Mouse (Mus musculus) MN1 (cell line): ENCODE results near the gene Wnt10b.

Source experiments
- DNase-seq: peaks from one replicate; pipeline ENCODE4 v3.0.0-alpha.2; 2016; ENCODE audit warnings: low spot score

Gene Wnt10b

DNA sequence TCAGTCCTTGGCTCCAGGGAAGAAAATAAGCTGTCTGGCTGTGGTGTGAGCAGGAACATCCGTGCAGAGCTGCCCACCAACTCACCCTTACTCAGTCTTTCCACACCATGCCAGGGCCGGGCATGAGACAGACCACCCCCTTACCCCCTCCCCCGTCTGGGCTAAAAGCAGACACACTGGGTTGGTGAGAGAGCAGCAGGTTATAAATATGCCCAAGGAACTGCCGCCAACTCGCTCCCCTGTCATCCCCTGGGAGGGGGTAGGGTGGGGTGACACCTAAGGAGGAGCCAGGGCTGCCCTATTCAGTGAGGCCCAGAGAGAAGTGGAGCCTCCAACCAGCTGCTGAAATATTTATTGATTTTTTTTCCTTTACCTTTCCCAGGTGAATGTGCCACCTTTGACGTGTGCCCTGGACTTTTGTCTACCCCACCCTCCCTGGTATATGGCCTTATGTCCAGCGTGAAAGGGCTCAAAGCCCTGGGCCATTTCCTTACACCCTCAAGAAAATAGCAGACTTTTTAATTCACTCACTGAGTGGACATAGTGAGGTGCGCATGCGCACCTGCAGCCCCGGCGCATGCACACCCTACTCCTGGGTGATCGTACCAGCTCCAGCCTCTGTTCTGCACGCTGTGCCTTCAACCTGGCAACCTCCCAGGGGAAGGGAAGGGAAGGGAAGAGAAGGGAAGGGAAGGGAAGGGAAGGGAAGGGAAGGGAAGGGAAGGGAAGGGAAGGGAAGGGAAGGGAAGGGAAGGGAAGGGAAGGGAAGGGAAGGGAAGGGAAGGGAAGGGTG is 19.0 kb upstream of the Wnt10b start:
- DNase-seq: peak; percentile 64

DNA sequence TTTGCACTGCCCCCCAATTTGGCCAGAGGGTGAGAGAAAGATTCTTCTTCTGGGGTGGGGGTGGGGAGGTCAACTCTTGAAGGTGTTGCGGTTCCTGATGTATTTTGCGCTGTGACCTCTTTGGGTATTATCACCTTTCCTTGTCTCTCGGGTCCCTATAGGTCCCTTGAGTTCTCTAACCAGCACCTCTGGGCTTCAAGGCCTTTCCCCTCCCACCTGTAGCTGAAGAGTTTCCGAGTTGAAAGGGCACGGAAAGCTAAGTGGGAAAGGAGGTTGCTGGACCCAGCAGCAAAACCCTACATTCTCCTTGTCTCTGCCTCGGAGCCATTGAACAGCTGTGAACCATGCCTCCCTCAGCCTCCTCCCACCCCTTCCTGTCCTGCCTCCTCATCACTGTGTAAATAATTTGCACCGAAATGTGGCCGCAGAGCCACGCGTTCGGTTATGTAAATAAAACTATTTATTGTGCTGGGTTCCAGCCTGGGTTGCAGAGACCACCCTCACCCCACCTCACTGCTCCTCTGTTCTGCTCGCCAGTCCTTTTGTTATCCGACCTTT is 15.3 kb upstream of the Wnt10b start:
- DNase-seq: no peak

DNA sequence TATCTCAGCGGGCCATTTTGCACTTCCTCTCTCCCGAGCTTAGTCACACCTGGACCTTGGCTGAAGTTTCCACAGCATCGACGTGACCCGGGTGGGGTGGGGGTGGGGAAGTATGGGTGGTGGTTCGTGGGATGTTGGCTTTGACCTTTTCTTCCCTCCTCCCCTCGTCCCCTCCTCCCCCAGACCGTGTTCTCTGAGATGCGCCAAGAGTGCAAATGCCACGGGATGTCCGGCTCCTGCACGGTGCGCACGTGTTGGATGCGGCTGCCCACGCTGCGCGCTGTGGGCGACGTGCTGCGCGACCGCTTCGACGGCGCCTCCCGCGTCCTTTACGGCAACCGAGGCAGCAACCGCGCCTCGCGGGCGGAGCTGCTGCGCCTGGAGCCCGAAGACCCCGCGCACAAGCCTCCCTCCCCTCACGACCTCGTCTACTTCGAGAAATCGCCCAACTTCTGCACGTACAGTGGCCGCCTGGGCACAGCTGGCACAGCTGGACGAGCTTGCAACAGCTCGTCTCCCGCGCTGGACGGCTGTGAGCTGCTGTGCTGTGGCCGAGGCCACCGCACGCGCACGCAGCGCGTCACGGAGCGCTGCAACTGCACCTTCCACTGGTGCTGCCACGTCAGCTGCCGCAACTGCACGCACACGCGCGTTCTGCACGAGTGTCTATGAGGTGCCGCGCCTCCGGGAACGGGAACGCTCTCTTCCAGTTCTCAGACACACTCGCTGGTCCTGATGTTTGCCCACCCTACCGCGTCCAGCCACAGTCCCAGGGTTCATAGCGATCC is 14.5 kb upstream of the Wnt10b start:
- DNase-seq: no peak

DNA sequence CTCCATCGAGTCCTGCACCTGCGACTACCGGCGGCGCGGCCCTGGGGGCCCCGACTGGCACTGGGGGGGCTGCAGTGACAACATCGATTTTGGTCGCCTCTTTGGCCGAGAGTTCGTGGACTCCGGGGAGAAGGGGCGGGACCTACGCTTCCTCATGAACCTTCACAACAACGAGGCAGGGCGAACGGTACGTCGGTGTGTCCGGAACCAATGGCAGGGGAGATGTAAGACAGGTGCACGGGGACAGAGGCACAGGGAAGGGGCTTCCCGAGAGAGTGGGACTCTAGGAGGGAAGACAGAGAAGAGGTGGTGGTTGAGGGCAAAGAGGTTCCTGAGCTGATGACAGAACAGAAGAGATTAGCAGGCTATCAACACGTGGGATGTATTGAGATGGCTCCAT is 13.8 kb upstream of the Wnt10b start:
- DNase-seq: no peak

DNA sequence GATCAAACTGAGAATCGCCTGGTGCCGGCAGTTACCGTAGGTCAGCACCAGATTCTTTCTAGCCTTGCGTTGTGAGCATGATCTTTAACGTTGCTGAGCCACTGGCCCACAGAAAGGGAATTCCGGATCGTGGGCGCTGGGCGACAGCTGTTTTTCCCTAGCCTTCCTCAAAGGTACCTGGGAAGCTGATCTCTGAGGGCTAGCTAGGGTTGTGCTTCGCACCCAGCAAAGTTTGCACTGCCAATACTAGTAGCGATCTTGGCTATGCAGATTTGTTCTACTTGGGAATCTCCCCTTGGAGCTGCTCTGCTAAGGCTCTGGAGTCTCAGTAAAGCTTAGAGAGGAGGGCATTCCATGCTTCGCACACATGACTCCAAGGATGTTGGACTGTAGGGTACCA is 13.3 kb upstream of the Wnt10b start:
- no peak for DNase-seq

DNA sequence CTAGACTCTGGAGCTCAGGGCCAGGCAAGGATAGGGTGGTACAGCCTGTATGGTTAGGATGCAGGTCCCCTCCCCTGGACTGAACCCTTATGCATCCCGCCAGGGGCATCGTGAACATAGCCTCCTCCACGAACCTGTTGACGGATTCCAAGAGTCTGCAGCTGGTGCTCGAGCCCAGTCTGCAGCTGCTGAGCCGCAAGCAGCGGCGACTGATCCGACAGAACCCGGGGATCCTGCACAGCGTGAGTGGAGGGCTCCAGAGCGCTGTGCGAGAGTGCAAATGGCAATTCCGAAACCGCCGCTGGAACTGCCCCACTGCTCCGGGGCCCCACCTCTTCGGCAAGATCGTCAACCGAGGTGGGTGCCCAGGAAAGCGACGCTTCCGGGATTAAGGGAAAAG is 12.8 kb upstream of the Wnt10b start:
- no peak for DNase-seq

DNA sequence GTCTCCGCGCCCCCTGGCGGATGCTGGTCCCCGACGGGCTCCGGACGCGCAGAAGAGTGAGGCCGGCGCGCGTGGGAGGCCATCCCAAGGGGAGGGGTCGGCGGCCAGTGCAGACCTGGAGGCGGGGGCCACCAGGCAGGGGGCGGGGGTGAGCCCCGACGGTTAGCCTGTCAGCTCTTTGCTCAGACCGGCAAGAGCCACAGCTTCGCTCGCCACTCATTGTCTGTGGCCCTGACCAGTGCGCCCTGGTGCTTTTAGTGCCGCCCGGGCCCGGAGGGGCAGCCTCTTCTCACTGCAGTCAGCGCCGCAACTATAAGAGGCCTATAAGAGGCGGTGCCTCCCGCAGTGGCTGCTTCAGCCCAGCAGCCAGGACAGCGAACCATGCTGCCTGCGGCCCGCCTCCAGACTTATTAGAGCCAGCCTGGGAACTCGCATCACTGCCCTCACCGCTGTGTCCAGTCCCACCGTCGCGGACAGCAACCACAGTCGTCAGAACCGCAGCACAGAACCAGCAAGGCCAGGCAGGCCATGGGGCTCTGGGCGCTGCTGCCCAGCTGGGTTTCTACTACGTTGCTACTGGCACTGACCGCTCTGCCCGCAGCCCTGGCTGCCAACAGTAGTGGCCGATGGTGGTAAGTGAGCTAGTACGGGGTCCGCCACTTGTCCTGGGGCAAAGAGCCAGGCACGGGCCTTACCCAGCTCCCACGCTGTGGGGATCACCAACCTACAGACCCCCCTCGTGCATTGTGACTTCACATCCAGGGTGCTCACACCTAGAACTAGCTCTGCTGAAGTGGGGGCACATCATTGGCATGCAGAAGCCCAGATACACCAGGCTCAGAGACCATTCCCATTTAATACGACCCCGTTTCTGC is 11.9 kb upstream of the Wnt10b start, which contains the start of gene Wnt1:
Gene Wnt1, plus strand, starts transcription at position 197 of the 875 bp plus-strand sequence.
- peak; percentile 86 for DNase-seq

DNA sequence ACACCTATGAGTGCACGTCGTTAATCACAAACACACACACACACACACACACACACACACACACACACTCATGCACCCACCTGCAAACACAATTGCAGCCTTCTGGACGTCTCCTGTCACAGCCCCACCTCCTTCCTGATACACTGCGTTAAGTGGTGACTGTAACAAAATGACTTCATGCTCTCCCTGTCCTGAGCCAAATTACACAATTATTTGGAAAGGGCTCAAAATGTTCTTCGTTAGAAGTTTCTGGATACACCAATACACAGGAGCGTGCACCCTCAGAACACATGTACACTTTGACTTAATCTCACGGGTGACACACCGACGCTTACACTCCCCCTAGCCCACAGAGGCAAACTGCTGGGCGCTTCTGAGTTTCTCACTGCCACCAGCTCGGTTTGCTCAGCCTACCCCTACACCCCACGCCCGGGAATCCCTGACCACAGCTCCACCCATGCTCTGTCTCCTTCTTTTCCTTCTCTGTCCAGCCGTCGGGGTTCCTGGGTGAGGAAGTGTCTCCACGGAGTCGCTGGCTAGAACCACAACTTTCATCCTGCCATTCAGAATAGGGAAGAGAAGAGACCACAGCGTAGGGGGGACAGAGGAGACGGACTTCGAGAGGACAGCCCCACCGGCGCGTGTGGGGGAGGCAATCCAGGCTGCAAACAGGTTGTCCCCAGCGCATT is 11.2 kb upstream of the Wnt10b start:
- DNase-seq: no peak

DNA sequence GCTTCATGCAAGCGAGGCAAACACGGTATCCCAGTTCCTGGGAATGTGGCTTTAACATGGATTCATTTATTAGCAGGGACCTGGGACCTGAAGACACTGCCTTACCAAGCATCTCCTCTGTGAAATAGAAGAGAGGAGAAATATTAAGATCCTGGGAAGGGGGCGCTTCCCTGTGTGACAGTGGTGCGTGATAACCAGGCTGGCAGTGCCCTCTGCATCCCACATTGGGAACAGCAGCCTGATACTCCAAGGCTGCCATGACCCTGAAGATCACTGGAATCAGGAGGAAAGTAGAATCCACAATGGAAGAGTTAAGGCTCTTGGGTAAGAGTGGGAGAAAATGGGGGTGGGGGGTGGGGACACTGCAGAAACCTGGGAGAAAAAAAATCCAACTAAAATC is 10.0 kb upstream of the Wnt10b start:
- peak; percentile 76 for DNase-seq

DNA sequence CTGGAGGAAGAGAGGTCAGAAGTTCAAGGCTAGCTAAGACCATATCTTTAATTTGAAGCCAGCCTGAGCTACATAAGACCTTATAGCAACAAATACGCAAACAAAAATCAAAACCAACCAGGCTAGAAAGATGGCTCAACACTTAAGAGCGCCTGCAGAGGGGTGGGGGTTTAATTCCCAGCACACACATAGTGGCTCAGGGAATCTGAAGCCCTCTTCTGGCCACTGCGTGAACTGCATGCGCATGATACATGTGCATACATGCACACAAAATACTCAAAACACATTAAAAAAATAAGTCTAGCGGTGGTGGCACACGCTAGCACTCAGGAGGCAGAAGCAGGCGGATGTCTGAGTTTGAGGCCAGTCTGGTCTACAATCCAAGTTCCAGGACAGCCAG is 7.8 kb upstream of the Wnt10b start:
- DNase-seq: no peak

DNA sequence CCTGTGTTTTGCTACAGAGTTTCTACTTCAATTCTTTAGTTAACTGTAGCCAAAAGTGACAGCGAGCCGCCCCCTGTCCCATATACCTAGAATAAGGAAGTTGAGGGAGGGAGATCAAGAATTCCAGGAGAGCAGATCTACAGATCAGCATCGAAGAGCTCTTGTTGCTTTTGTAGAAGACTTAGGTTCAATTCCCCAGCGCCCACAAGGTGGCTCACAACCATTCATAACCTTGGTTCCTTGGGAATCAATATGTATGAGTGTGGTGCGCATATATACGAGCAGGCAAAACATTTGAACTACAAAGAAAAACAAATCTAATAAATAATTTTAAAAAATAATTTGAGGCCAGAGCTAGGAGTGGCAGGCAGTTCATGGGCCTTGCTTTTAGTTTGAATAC is 3.2 kb upstream of the Wnt10b start:
- DNase-seq: peak; percentile 57

DNA sequence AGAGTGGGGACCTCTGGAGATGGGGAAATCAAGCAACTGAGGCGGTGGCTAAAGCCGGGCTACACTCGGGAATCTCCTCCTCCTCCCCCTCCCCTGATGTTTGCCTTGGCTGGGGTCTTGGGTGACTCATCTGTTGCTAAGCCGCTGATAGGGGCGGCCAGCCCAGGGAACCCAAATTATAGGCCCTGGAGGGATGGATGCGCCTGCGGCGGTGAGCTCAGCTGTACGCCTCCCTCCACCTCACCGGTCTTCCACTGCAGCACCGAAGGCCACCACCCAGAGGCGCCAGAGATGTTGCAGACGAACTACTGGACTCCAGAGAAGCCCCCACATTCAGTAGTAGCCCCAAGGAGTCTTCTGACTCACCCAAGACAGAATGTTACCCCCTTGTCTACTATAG is 2.6 kb upstream of the Wnt10b start:
- DNase-seq: peak; percentile 82

DNA sequence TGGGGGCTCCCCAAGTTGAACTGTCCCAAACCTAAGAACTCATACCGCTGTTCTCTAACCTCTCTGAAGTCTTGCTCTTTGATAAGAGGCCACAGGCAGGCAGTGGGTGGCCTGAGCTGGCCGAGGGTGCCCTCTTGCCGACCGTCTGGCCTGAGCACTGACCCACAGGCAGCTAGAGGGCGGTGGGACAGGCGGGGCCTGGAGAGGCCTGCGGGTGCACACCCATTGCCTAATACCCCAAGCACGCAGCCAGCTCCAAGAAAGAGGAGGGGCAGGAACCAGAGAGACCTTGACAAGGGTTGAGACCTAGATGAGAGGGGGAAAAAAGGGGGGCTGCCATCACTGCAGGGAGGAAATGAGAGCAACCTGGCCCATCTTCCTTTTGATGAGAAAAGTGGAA is 2.1 kb upstream of the Wnt10b start:
- DNase-seq: peak; percentile 71

DNA sequence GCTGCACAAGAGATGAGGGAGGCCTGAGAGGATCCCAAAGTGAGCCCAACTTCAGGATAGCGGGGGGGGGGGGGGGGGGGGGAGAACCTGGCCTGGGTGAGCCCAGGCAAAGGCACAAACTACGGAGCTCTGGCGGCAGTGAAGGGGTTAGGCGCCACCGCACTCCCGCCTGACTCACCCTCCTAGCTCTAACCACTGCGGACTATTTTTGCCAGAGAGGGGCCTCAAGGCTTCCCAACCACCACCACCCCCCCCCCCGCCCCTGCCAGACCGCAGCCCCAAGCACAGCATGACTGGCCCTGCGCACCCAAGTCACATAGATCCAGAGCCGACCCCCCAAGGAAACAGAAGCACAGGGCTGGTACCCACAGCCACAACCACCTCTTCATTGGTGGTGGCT is 856 bp upstream of the Wnt10b start:
- DNase-seq: no peak

DNA sequence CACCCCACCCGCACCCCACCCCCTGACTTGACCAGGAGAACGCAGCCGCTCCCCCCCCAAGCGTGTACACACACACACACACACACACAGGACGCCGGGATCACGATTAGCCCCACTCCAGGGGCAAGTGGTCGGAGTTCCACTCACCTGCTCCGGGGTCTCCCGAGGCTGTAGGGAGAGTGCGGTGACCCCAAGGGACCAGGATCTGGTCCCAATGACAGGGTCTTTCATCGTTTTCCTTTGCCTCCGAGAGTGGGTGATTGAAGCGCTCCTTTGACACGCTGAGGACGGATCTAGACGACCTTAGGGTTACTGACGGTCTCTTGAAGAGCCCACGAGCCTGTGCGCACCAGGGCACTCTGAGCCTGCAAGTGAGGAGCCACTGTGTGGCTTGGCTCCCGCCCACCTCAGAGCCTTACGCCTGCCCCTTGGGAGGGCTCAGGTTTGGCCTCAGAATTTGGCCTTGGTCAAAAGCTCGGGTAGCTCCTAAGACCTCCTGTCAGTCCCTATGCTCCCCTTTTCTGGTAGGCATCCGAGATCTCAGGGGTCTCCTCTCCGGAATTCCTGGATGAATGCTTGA is 331 bp upstream of the Wnt10b start:
- DNase-seq: peak; percentile 23

DNA sequence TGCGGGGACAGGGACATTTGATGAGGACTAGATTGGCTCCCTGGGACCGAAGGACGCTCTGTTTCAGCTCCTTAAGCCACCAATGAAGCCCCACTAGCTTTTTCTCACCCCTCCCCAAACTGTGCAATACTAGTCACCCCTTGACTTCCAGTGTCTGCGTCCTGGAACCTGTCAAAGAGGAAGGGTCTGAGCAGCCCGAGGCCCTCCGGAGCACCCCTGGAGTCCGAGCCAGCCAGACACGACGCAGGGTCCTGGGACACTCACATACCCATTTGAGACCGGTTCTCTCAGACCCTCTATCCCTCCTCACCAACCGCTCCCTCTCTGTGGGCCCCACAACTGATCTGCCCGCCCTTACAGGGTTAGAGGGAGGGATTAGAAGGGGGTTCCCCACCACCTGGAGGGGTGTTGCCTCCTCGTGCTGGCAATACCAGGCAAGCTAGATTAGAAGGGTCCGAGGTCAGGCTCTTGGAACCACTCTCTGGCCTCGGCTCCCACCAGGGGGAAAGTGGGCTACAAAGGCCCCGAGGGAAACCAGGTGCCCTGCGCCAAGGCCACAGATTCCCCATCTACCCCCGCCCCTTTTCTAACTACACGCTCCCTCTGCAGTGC is 839 bp downstream of the Wnt10b start:
- peak; percentile 36 for DNase-seq

DNA sequence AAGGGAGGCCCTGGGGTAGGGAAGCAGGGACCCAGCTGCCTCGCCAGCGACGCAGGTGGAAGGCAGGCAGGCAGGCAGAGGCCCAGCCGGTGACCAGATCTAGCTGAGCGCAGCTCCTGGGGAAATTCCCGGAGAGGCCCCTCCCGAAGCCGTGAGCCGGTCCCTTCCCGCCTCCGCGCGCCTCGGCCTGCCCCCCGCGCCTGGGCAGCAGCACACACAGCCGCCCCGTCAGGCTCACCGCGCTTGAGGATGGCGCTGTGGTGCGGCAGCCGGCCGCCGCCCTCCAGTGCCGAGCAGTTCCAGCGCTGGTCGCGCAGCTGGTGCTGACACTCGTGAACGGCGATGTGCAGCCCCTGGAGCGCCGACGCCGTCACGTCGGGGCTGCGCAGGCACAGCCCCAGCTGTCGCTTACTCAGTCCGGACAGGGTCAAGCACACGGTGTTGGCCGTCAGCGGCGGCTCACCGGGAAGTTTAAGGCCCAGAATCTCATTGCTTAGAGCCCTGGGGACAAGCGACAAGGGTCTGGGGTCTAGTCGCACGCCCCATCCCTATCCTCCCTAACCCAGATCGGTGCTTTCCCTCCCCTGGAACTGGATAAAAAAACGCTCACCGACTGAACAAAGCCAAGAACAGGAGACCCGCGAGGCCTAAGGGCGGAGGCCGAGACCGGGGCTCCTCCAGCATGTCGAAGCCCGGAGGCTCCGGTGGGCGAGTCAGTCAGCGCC is 1.5 kb downstream of the Wnt10b start:
- DNase-seq: peak; percentile 87

DNA sequence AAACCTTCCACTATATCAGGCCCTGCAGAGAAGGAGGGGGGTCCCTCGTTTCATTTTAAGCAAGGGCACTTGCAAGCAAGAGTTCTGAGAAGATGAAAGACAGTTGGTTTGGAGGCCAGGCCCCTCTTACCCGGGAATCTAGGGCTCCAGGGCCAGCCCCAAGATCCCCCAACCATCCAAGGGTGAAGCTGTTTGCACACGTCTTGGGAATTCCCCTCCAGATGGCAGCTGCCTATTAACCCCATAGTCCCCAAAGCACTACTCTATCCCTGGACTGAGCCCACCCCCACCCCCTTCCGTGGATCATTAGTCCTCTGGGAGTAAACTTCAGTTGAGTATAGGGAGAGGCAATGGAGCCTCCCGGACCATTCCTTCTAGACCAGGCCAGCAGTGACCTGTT is 2.4 kb downstream of the Wnt10b start:
- DNase-seq: peak; percentile 21

DNA sequence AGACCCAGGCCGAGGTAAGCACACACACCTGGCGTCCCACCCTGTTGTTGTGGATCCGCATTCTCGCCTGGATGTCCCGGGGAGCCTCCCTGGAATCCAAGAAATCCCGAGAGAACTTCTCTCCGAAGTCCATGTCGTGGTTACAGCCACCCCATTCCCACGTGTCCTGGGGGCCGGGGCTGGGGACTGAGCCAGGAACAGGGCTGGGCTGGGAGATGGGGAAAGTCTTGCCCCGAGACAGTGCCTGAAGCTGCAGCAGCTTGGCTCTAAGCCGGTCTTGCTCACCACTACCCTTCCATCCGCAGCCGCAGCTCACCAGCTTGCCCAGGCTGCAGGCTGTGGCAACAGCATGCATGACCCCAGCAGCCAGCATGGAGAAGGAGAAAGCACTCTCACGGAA is 3.9 kb downstream of the Wnt10b start:
- DNase-seq: no peak
